Mouse (Mus musculus) embryo, embryonic 9.5 days (tissue): ENCODE data around the gene Fancb.

ENCODE experiments used
- DNase-seq: peaks from one replicate; pipeline ENCODE4 v3.0.0-alpha.2; 2017; ENCODE audit errors: extremely low spot score

Gene Fancb

DNA sequence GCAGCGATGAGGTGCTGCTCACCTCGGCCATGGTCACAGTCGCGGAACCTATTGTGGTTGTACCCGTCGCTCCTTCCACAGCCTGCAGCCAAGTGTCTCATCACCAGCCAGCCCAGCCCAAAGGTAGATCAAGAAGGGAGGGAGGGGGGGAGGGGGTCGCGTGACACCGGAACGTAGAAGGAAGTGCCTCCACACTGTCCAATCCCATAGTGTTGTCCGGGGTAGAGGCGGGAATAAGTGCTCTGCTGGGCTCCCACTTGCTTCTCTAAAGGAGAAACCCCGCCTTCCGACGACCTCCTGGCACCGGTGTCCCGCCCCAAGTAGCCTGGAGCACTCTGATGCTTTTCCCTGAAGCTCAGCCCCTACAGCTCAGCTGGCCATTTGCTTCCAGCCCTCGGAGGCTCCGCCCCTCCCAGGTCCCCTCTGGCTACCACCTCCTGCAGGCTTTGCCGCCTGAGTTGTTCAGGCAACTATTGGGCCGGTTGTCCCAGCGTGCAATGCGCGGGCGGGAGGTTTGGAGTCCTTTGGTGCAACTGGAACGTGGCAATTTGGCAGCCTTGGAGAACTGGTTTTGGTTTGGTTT lies at the start of gene Fancb, which contains the start of gene Mospd2:
Gene Fancb, plus strand, starts transcription at position 400 of the 583 bp plus-strand sequence.
Gene Mospd2, minus strand, starts transcription at position 183 of the 583 bp plus-strand sequence.
- peak; percentile 74 for DNase-seq

DNA sequence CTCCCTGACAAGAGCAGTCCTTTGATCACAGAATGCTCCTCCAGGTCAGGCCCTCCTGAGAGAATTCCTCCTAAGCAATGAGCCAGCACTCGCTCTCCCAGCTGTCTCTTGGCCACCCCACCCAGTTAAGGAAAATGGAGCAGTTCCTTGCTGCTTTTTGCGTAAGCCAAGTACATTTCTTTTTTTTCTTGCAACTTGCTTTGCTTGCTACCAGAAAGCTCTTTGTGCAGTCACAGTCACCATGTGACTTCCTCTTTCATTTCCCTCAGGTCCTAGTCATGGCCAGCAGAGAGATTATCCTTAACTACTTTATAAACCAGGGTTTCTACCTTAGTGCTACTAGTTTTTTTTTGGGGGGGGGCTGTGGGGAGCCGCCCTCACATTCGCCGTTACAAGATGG lies 38.9 kb upstream of the Fancb start:
- no peak for DNase-seq

DNA sequence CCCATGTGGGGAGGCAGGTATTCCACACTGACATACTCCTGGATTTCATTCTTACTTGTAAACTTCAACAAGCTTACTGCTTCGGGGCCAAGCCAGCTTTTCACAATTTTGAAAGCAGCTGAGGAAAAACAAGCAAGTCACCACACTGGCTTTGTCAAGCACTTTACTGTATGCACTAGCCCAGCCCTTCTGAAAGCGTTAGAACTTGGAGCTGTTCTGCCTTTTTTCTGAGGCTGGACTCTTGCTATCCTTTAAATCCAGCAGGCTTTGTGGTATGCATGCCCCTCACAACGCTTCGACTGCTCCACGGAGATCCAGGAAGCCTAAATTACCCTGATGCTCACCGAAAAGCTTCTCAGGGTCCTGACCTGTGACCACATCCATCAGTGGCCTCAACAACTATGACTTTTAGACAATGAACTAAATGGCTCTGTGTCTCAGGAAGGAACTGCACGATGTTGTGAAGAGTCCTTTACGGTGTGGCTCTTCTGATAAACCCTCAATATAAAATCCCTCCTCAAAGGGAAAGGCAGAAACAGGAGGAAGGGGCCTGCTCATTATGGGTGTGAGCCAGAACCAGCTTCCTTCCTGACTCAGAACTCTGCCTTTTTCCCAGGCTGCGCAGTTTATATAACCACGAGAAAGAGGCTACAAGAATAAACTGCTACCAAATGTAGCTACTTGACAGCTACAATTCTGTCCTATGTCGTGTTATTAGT lies 28.4 kb upstream of the Fancb start:
- no peak for DNase-seq

DNA sequence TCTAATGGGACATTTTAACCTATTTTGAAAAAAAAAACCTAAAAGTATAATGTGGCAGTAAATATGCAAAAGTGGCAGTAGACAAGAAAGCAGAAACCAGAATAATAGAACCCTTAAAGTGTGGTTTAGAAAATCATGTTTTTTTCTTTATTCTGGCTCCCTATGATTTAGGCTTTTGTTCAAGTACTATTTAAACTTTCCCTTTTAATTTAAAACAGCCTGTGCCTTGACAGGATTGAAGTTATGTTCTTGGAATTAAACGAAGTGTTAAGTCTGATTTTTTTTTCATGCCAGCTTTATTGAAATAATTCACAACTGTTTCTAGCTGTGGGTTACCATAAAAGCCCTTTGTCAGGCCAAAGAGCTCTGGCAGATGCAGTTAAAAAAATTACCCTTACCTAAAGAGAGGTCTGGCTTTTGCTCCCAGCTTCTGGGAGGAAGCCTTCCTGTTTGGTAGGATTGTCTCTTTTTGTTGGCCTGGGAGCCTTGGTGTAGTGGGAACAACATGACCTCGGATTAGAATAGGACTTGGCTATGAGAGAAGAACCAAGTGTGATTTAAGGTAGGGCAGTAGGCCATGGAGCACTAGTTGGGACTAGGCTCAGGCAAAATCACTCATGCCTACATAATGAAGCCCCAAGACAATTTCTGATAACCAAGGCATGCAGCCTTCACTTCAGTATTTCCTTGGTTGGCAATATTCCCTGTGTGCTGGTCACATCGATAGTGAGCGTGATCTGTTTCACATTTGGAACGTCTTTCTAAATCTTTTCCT lies 27.6 kb upstream of the Fancb start:
- DNase-seq, result no peak

DNA sequence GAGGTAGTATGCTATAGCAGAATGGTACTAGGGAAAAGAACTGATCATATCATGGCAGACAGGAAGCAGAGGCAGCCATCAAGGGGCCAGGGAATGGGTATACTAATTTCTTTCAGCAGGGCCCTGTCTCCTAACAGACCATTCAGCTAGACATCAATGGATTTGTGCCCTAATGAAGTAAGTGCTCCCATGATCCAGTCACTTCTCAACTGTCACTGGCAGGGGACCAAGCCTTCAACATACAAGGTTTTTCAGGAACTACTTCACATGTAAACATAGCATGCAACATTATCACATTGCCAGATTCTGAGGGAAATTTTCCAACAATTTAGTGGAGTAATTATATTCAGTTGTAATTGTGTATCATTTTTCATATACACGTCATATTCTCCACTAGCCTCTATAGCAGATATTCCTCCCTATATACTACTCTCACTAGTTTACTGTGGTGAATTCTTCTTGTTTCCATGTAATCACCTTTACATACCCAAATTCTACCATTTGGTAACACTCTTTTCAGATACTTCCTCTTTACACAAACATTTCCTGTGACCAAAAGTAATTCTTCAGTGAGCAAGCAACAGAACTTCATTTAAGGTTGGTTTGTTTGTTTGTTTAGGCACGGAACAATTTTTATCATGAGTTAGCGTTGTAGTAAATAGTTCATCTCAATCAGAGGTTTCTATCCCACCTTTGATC lies 14.5 kb upstream of the Fancb start:
- DNase-seq, result no peak

DNA sequence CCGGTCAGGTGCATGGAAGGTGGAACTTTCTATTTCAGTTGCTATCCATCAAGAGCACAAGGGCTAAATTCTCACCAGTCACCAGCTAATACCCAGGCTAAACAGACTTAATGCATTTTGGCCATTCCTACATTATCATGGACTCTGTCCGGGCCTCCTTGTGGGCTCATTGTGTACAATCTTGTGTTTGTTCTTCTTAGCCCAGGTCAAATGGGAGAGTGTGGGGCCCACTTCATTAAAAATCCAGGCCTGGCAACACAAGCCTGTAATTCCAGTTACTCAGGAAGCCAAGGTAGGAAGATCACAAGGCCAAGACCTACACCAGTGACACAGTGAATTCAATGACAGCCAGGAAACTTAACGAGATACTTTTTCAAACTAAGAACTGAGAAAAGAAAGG lies 9.2 kb upstream of the Fancb start:
- DNase-seq, result no peak

DNA sequence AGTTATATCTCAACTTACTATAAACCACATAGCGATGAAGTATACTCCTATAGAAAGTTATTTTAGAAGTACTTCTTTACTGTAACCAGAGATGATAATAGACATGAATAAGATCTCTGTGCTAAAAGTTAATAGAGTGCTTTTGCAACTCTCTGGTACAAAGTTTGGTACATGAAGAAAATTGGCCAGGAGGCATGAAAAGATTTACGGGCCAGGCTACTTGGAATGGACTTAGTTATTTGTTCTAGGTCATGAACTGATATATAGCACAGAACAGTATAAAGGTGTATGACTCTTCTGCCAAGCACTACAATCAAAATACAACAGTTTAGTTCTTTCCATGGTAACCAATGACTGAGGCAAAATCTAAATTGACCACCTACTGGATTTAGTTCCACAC lies 1.5 kb upstream of the Fancb start:
- no peak for DNase-seq

DNA sequence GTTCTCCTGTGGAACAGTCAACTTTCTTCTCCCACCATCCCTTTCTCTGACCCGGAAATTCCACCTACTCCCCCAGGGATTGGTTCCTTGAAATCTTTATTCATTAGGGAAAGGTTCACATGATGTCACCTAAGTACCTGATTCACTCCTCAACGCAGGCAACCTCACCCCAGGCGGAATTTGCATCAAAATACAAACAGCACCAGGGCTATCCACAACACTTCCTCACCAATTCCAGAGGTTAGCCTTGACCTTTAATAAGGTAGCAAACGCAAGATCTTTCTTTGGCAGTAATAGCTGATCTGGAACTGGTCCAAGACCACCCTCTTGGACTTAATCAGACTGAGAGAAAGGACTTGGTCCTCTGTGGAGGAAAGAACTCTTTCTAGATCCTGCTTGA lies 22.7 kb downstream of the Fancb start:
- DNase-seq, result no peak

DNA sequence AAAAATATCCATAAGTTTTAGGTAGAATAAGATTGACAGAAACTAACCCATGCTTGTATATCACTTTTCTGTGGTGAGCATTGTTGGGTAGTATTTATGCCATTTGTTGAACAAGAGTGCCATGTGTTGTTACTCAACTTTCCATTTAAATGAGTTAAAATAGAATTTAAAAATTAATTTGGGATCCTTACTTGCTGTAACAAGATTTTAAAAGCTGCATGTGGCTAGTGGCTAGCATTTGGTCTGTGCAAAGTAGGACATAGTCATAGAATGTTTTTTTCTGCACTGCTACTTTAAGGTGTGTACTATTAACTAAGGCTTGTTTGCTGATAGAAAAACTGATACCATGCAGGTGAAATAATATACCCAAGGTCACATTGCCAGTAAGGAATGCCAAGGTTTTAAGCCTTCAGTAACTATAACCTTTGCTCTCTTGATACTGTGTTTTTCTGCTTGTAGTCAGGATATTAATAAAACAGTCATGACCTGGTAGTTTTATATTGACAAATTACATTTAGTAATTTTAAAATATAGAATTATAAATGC lies 24.5 kb downstream of the Fancb start, which contains the start of gene Gm17604:
Gene Gm17604, minus strand, starts transcription at position 51 of the 546 bp plus-strand sequence.
- no peak for DNase-seq
